Mouse (Mus musculus) neural tube, embryonic 11.5 days (tissue): ENCODE measurements around the gene Ldlrad3. TPM values are rescaled to one million over a fixed set of nuclear protein-coding genes. Genes with fewer than 3 reads are reported as not detected.

ENCODE experiments used
- ATAC-seq: fragments of 200-750 bp; cut with Nextera tagmentation; 2 replicates; pipeline ENCODE4 v1.8.0; 2017; ENCODE audit warnings: moderate number of reproducible peaks, mild to moderate bottlenecking, moderate TSS enrichment, moderate library complexity; ENCODE audit not compliant: insufficient read depth, low FRiP score, low TSS enrichment
- DNase-seq: peaks from one replicate; pipeline ENCODE4 v3.0.0-alpha.2; 2015; ENCODE audit warnings: low spot score
- H3K27ac ChIP-seq: fragments of 300-500 bp; sonication (generic); 2 replicates; pipeline ENCODE4 v1.5.1; 2014; ENCODE audit warnings: low read depth, mild to moderate bottlenecking, low read length
- H3K27me3 ChIP-seq: fragments of 300-500 bp; sonication (generic); 2 replicates; pipeline ENCODE4 v1.6.1; 2014; ENCODE audit warnings: mild to moderate bottlenecking, low read length, mixed read lengths; ENCODE audit not compliant: control insufficient read depth, insufficient read depth
- H3K36me3 ChIP-seq: fragments of 300-500 bp; sonication (generic); 2 replicates; pipeline ENCODE4 v1.6.1; 2014; ENCODE audit warnings: mild to moderate bottlenecking, low read length, moderate library complexity, mixed read lengths; ENCODE audit not compliant: control insufficient read depth, insufficient read depth
- H3K4me1 ChIP-seq: fragments of 300-500 bp; sonication (generic); 2 replicates; pipeline ENCODE4 v1.6.1; 2014; ENCODE audit warnings: low read length, mixed read lengths; ENCODE audit not compliant: control insufficient read depth, insufficient read depth
- H3K4me2 ChIP-seq: fragments of 300-500 bp; sonication (generic); 2 replicates; pipeline ENCODE4 v1.6.1; 2014; ENCODE audit warnings: low read depth, mild to moderate bottlenecking, moderate library complexity
- H3K4me3 ChIP-seq: fragments of 300-500 bp; sonication (generic); 2 replicates; pipeline ENCODE4 v1.5.1; 2014; ENCODE audit warnings: low read depth, low read length
- H3K9ac ChIP-seq: fragments of 300-500 bp; sonication (generic); 2 replicates; pipeline ENCODE4 v1.6.1; 2014; ENCODE audit warnings: mild to moderate bottlenecking, low read length
- H3K9me3 ChIP-seq: fragments of 300-500 bp; sonication (generic); 2 replicates; pipeline ENCODE4 v1.6.1; 2016; ENCODE audit warnings: low read length; ENCODE audit not compliant: control insufficient read depth
- WGBS: fragments of 180-500 bp; shearing (Covaris S2); extraction: QIAGEN DNeasy Blood & Tissue Kit; methylation state at CpG from one replicate; pipeline ENCODE4 v1.1.7; 2014; 5-methylcytosine and 5-hydroxymethylcytosine counted together
- polyA plus RNA-seq: library from polyadenylated mRNA; unstranded; fragments of >200 nt; fragmentation: Nextera tagmentation; extraction: Ambion mirVana; gene quantifications from 2 replicates; pipeline ENCODE4 v1.2.1, GENCODE M21; 2014

Gene Ldlrad3
- polyA plus RNA-seq, 1 experiment from 2014 or later: 64.9 TPM

GRCm38 (mm10) chr2:102009766-102010265 lies 176.4 kb downstream of the Ldlrad3 start:
- 76% methylated on average over 6 of the region's 6 CpGs for WGBS
- H3K4me3 ChIP-seq: no peak overlapping the region
- H3K9ac ChIP-seq: no peak overlapping the region
- no peaks in the 10 kb centered on the region for H3K9me3 ChIP-seq
- ATAC-seq: no peak
- no peak overlapping the region for H3K4me2 ChIP-seq
- H3K4me1 ChIP-seq: peaks cover 26% of the 10 kb centered on the region
- no peaks in the 10 kb centered on the region for H3K27me3 ChIP-seq
- no peak for DNase-seq
- H3K27ac ChIP-seq: no peak overlapping the region
- H3K36me3 ChIP-seq: no peaks in the 10 kb centered on the region

GRCm38 (mm10) chr2:102006143-102006542 lies 180.0 kb downstream of the Ldlrad3 start:
- DNase-seq (peak; percentile 37), ATAC-seq (no peak)
- Histone ChIP-seq H3K9ac (no peak overlapping the region), H3K4me3 (no peak overlapping the region), H3K4me2 (no peak overlapping the region), H3K27ac (peak overlapping the region; percentile 65; the same call in 1 of the 2 replicates), H3K27me3 (no peaks in the 10 kb centered on the region), H3K9me3 (no peaks in the 10 kb centered on the region), H3K4me1 (peaks cover 52% of the 10 kb centered on the region), H3K36me3 (no peaks in the 10 kb centered on the region)
- WGBS: 11% methylated on average over 4 of the region's 4 CpGs

- Histone ChIP-seq H3K4me3 (no peak overlapping the region), H3K27me3 (no peaks in the 10 kb centered on the region), H3K9me3 (no peaks in the 10 kb centered on the region), H3K27ac (peak overlapping the region; percentile 65; the same call in 1 of the 2 replicates), H3K36me3 (no peaks in the 10 kb centered on the region), H3K4me1 (peaks cover 55% of the 10 kb centered on the region), H3K4me2 (no peak overlapping the region), H3K9ac (no peak overlapping the region)
- ATAC-seq: no peak
- no peak for DNase-seq
- 43% methylated on average over 8 of the region's 8 CpGs for WGBS
Measured at GRCm38 (mm10) chr2:102005377-102006007, 180.7 kb downstream of the Ldlrad3 start.

GRCm38 (mm10) chr2:102003776-102004264 lies 182.4 kb downstream of the Ldlrad3 start:
- peaks cover 55% of the 10 kb centered on the region for H3K4me1 ChIP-seq
- no peak overlapping the region for H3K4me2 ChIP-seq
- H3K9ac ChIP-seq: no peak overlapping the region
- no peaks in the 10 kb centered on the region for H3K27me3 ChIP-seq
- H3K36me3 ChIP-seq: no peaks in the 10 kb centered on the region
- no peaks in the 10 kb centered on the region for H3K9me3 ChIP-seq
- H3K4me3 ChIP-seq: no peak overlapping the region
- peak overlapping the region; percentile 92 for H3K27ac ChIP-seq
- DNase-seq: no peak
- ATAC-seq: no peak
- WGBS: 40% methylated on average over 7 of the region's 7 CpGs

- Histone ChIP-seq H3K27me3 (no peaks in the 10 kb centered on the region), H3K9me3 (no peaks in the 10 kb centered on the region), H3K9ac (peak overlapping the region; percentile 43), H3K4me2 (no peak overlapping the region; the same call in 1 of the 2 replicates), H3K4me3 (no peak overlapping the region), H3K27ac (peak overlapping the region; percentile 92), H3K36me3 (no peaks in the 10 kb centered on the region), H3K4me1 (peaks cover 52% of the 10 kb centered on the region)
- 16% methylated on average over 8 of the region's 8 CpGs for WGBS
- peak; percentile 83 for ATAC-seq
- DNase-seq: peak; percentile 75
Measured at GRCm38 (mm10) chr2:102002974-102003775, 183.0 kb downstream of the Ldlrad3 start.

- peak overlapping the region; percentile 43 for H3K9ac ChIP-seq
- H3K27me3 ChIP-seq: no peaks in the 10 kb centered on the region
- H3K9me3 ChIP-seq: no peaks in the 10 kb centered on the region
- H3K4me2 ChIP-seq: peak overlapping the region; percentile 10; the same call in 1 of the 2 replicates
- H3K4me3 ChIP-seq: no peak overlapping the region
- no peak for DNase-seq
- peak; percentile 15; the same call in 1 of the 2 replicates for ATAC-seq
- WGBS: 68% methylated on average over 12 of the region's 12 CpGs
- peaks cover 50% of the 10 kb centered on the region for H3K4me1 ChIP-seq
- H3K27ac ChIP-seq: peak overlapping the region; percentile 92
- no peaks in the 10 kb centered on the region for H3K36me3 ChIP-seq
Measured at GRCm38 (mm10) chr2:102002408-102002973, 183.7 kb downstream of the Ldlrad3 start.

GRCm38 (mm10) chr2:102001661-102002060 lies 184.5 kb downstream of the Ldlrad3 start:
- no peak overlapping the region for H3K9ac ChIP-seq
- no peak overlapping the region for H3K4me2 ChIP-seq
- H3K9me3 ChIP-seq: no peaks in the 10 kb centered on the region
- H3K4me3 ChIP-seq: no peak overlapping the region
- DNase-seq (no peak), ATAC-seq (no peak)
- WGBS: 11% methylated on average over 1 of the region's 1 CpGs
- H3K36me3 ChIP-seq: no peaks in the 10 kb centered on the region
- peaks cover 52% of the 10 kb centered on the region for H3K4me1 ChIP-seq
- H3K27me3 ChIP-seq: no peaks in the 10 kb centered on the region
- peak overlapping the region; percentile 92 for H3K27ac ChIP-seq

- no peak overlapping the region for H3K9ac ChIP-seq
- peaks cover 29% of the 10 kb centered on the region for H3K4me1 ChIP-seq
- DNase-seq (no peak), ATAC-seq (no peak)
- H3K27ac ChIP-seq: no peak overlapping the region
- no peak overlapping the region for H3K4me2 ChIP-seq
- 58% methylated on average over 11 of the region's 11 CpGs for WGBS
- H3K27me3 ChIP-seq: no peaks in the 10 kb centered on the region
- H3K4me3 ChIP-seq: no peak overlapping the region
- no peaks in the 10 kb centered on the region for H3K9me3 ChIP-seq
- H3K36me3 ChIP-seq: no peaks in the 10 kb centered on the region
Measured at GRCm38 (mm10) chr2:101998911-101999572, 187.1 kb downstream of the Ldlrad3 start.
